Mouse (Mus musculus) limb, embryonic 11.5 days (tissue): ENCODE results near the gene Retsat. TPM values are rescaled to one million over a fixed set of nuclear protein-coding genes. Genes with fewer than 3 reads are reported as not detected.

Experiments
- ATAC-seq: fragments of 200-750 bp; cut with Nextera tagmentation; 2 replicates; pipeline ENCODE4 v1.8.0; 2017; ENCODE audit warnings: low read depth; ENCODE audit not compliant: insufficient number of reproducible peaks, low FRiP score, low TSS enrichment
- DNase-seq: peaks from one replicate; pipeline ENCODE4 v3.0.0-alpha.2; 2015; ENCODE audit warnings: low spot score
- H3K27ac ChIP-seq: fragments of 300-500 bp; sonication (generic); replicated peaks from 2 replicates; pipeline ENCODE4 v1.5.1; 2014; ENCODE audit warnings: low read depth, mild to moderate bottlenecking, low read length
- H3K27me3 ChIP-seq: fragments of 300-500 bp; sonication (generic); 2 replicates; pipeline ENCODE4 v1.6.1; 2014; ENCODE audit warnings: mild to moderate bottlenecking, low read length, mixed read lengths; ENCODE audit not compliant: control insufficient read depth, insufficient read depth
- H3K36me3 ChIP-seq: fragments of 300-500 bp; sonication (generic); 2 replicates; pipeline ENCODE4 v1.6.1; 2014; ENCODE audit warnings: mild to moderate bottlenecking, low read length, moderate library complexity, mixed read lengths; ENCODE audit not compliant: control insufficient read depth, insufficient read depth
- H3K4me1 ChIP-seq: fragments of 300-500 bp; sonication (generic); 2 replicates; pipeline ENCODE4 v1.6.1; 2014; ENCODE audit warnings: low read length, mixed read lengths; ENCODE audit not compliant: control insufficient read depth, insufficient read depth
- H3K4me2 ChIP-seq: fragments of 300-500 bp; sonication (generic); 2 replicates; pipeline ENCODE4 v1.6.1; 2014; ENCODE audit warnings: low read depth, mild to moderate bottlenecking, moderate library complexity; ENCODE audit not compliant: severe bottlenecking
- H3K4me3 ChIP-seq: fragments of 300-500 bp; sonication (generic); 2 replicates; pipeline ENCODE4 v1.5.1; 2014; ENCODE audit warnings: low read depth, low read length
- H3K9ac ChIP-seq: fragments of 300-500 bp; sonication (generic); 2 replicates; pipeline ENCODE4 v1.6.1; 2014; ENCODE audit warnings: mild to moderate bottlenecking, low read length
- H3K9me3 ChIP-seq: fragments of 300-500 bp; sonication (generic); 2 replicates; pipeline ENCODE4 v1.6.1; 2016; ENCODE audit warnings: low read length; ENCODE audit not compliant: control insufficient read depth
- WGBS: fragments of 180-500 bp; shearing (Covaris S2); extraction: QIAGEN DNeasy Blood & Tissue Kit; methylation state at CpG from one replicate; pipeline ENCODE4 v1.1.7; 2014; 5-methylcytosine and 5-hydroxymethylcytosine counted together
- polyA plus RNA-seq: library from polyadenylated mRNA; unstranded; fragments of >200 nt; fragmentation: Nextera tagmentation; extraction: Ambion mirVana; gene quantifications from 2 replicates; pipeline ENCODE4 v1.2.1, GENCODE M21; 2014

Retsat gene
- polyA plus RNA-seq, 1 experiment from 2014 or later: 11.2 TPM

GRCm38 (mm10) chr6:72635760-72636431 lies 37.6 kb downstream of the Retsat start:
- Histone ChIP-seq H3K27ac (no peak overlapping the region; the same call in 1 of the 2 replicates), H3K4me1 (no peaks in the 10 kb centered on the region), H3K4me3 (no peak overlapping the region), H3K4me2 (no peak overlapping the region), H3K27me3 (no peaks in the 10 kb centered on the region), H3K9ac (no peak overlapping the region), H3K9me3 (no peaks in the 10 kb centered on the region), H3K36me3 (peaks cover 3% of the 10 kb centered on the region)
- WGBS: 50% methylated on average over 12 of the region's 12 CpGs
- DNase-seq (peak; percentile 76), ATAC-seq (peak; percentile 37; the same call in 1 of the 2 replicates)

- DNase-seq (no peak), ATAC-seq (no peak)
- H3K9me3 ChIP-seq: no peaks in the 10 kb centered on the region
- no peak overlapping the region for H3K27ac ChIP-seq
- peaks cover 3% of the 10 kb centered on the region for H3K36me3 ChIP-seq
- H3K4me1 ChIP-seq: no peaks in the 10 kb centered on the region
- no peak overlapping the region for H3K9ac ChIP-seq
- WGBS: 89% methylated on average over 3 of the region's 3 CpGs
- no peak overlapping the region for H3K4me3 ChIP-seq
- no peaks in the 10 kb centered on the region for H3K27me3 ChIP-seq
- H3K4me2 ChIP-seq: no peak overlapping the region
These were observed 38.7 kb downstream of the Retsat start for GRCm38 (mm10) chr6:72636940-72637339.

DNA sequence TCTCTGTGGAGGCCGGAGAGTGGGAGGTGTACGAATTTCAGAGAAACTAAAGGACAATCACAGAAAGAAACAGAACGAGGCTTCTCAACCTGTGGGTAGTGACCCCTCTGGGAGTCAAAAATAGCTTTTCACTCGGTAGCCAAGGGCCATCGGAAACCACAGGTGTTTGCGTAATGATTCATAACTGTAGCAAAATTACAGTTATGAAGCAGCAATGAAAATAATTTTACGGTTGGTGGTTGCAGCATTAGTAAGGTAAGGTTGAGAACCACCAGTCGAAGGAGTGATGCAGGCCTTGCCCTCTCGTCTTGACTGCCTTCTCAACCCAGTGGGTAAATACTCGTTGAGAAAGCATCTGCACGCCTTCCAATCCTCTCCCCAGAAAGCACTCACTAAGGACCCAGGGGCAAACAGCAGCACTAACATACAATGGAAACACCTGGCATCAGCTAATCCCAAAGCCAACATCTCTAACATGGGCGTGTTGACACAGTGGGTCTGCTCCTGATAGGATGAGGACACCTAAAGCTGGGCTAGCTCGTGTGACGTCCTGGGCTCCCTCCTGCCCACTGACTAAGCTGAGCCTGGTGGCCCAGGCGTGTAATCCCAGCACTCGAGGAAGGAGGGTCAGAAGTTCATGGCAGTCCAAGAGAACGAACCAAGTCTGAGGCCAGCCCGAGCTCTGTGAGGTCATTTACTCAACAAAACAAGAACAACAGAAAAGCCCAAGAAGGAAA lies 43.1 kb downstream of the Retsat start:
- no peak overlapping the region for H3K27ac ChIP-seq
- H3K9me3 ChIP-seq: no peaks in the 10 kb centered on the region
- no peak overlapping the region for H3K4me3 ChIP-seq
- H3K36me3 ChIP-seq: no peaks in the 10 kb centered on the region; the same call in 1 of the 2 replicates
- DNase-seq (no peak), ATAC-seq (no peak)
- WGBS: 84% methylated on average over 18 of the region's 18 CpGs
- no peak overlapping the region for H3K9ac ChIP-seq
- no peaks in the 10 kb centered on the region for H3K4me1 ChIP-seq
- no peaks in the 10 kb centered on the region for H3K27me3 ChIP-seq
- no peak overlapping the region for H3K4me2 ChIP-seq

DNA sequence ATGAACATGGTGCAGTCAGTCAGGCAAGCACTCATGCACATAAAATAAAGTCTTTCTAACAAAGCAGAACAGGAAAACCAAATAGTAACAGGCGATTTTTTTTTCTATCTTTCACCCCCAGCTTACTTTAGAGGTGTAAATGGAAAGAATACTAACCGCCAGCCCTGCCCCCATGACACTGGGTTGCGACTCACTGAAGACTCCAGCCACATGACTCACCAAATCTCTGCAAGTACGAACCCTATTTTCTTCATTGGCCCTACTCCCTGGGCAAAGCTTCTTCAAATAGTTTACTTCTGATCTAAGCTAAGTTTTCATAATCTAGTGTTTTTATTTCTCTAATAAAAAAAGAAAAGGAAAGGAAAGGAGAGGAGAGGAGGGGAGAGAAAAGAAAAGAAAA lies 46.3 kb downstream of the Retsat start:
- H3K9ac ChIP-seq: no peak overlapping the region
- no peak for DNase-seq
- H3K4me3 ChIP-seq: no peak overlapping the region
- H3K4me2 ChIP-seq: no peak overlapping the region
- H3K9me3 ChIP-seq: no peaks in the 10 kb centered on the region
- peaks cover 19% of the 10 kb centered on the region for H3K4me1 ChIP-seq
- H3K36me3 ChIP-seq: no peaks in the 10 kb centered on the region; the same call in 1 of the 2 replicates
- 75% methylated on average over 4 of the region's 4 CpGs for WGBS
- no peak overlapping the region for H3K27ac ChIP-seq
- no peaks in the 10 kb centered on the region for H3K27me3 ChIP-seq
- no peak for ATAC-seq

- Histone ChIP-seq H3K4me3 (no peak overlapping the region), H3K9ac (no peak overlapping the region), H3K4me1 (peaks cover 22% of the 10 kb centered on the region), H3K9me3 (no peaks in the 10 kb centered on the region), H3K27me3 (no peaks in the 10 kb centered on the region), H3K4me2 (no peak overlapping the region), H3K36me3 (no peaks in the 10 kb centered on the region; the same call in 1 of the 2 replicates), H3K27ac (no peak overlapping the region)
- DNase-seq (no peak), ATAC-seq (no peak)
- 54% methylated on average over 7 of the region's 7 CpGs for WGBS
These were observed 47.1 kb downstream of the Retsat start for GRCm38 (mm10) chr6:72645364-72645763.

GRCm38 (mm10) chr6:72647383-72647820 lies 49.1 kb downstream of the Retsat start:
- Histone ChIP-seq H3K4me2 (no peak overlapping the region), H3K4me1 (peaks cover 26% of the 10 kb centered on the region), H3K27ac (no peak overlapping the region), H3K4me3 (no peak overlapping the region), H3K9me3 (no peaks in the 10 kb centered on the region), H3K36me3 (no peaks in the 10 kb centered on the region), H3K27me3 (no peaks in the 10 kb centered on the region), H3K9ac (no peak overlapping the region)
- ATAC-seq (peak; percentile 40; the same call in 1 of the 2 replicates), DNase-seq (peak; percentile 79)
- 54% methylated on average over 10 of the region's 10 CpGs for WGBS

- H3K36me3 ChIP-seq: no peaks in the 10 kb centered on the region
- 49% methylated on average over 12 of the region's 12 CpGs for WGBS
- no peaks in the 10 kb centered on the region for H3K9me3 ChIP-seq
- DNase-seq (peak; percentile 63), ATAC-seq (peak; percentile 55)
- no peak overlapping the region for H3K9ac ChIP-seq
- H3K4me3 ChIP-seq: no peak overlapping the region
- H3K4me1 ChIP-seq: peaks cover 26% of the 10 kb centered on the region
- no peak overlapping the region for H3K4me2 ChIP-seq
- H3K27me3 ChIP-seq: no peaks in the 10 kb centered on the region
- H3K27ac ChIP-seq: peak overlapping the region; percentile 23; the same call in 1 of the 2 replicates
These were observed 49.8 kb downstream of the Retsat start for GRCm38 (mm10) chr6:72648002-72648595.

GRCm38 (mm10) chr6:72650338-72650851 lies 52.1 kb downstream of the Retsat start:
- no peaks in the 10 kb centered on the region for H3K27me3 ChIP-seq
- DNase-seq (no peak), ATAC-seq (no peak)
- WGBS: 77% methylated on average over 10 of the region's 10 CpGs
- H3K9ac ChIP-seq: no peak overlapping the region
- no peaks in the 10 kb centered on the region for H3K9me3 ChIP-seq
- no peaks in the 10 kb centered on the region for H3K36me3 ChIP-seq
- H3K4me2 ChIP-seq: no peak overlapping the region
- H3K27ac ChIP-seq: no peak overlapping the region
- H3K4me1 ChIP-seq: peaks cover 43% of the 10 kb centered on the region
- no peak overlapping the region for H3K4me3 ChIP-seq
